Mouse (Mus musculus): ENCODE measurements around the gene Bmpr1b. TPM values are rescaled to one million over a fixed set of nuclear protein-coding genes. Genes with fewer than 3 reads are reported as not detected.

The Bmpr1b gene
- total RNA-seq, 2 experiments from 2014 or later, result 0.17 to 0.26 TPM

GRCm38 (mm10) chr3:141791026-141791780 is 378.0 kb downstream of the Bmpr1b start:
- no peak for DNase-seq (ENCODE audit: low spot score)
- intact Hi-C loops (cut with DNase I), result no loop called here

Other genes starting within 250 kb of the Bmpr1b start
- 100 to 1,000 TPM; 808 to 915 TPM for gene Pdlim5, start 226.3 kb upstream of the Bmpr1b start, total RNA-seq (2021)

All from heart, postnatal 25 days (tissue).